Mouse (Mus musculus): ENCODE measurements around the gene Phf19.
A peak's percentile ranks its signal among the peaks of the same experiment; 100 is the strongest.

Gene Phf19

DNA sequence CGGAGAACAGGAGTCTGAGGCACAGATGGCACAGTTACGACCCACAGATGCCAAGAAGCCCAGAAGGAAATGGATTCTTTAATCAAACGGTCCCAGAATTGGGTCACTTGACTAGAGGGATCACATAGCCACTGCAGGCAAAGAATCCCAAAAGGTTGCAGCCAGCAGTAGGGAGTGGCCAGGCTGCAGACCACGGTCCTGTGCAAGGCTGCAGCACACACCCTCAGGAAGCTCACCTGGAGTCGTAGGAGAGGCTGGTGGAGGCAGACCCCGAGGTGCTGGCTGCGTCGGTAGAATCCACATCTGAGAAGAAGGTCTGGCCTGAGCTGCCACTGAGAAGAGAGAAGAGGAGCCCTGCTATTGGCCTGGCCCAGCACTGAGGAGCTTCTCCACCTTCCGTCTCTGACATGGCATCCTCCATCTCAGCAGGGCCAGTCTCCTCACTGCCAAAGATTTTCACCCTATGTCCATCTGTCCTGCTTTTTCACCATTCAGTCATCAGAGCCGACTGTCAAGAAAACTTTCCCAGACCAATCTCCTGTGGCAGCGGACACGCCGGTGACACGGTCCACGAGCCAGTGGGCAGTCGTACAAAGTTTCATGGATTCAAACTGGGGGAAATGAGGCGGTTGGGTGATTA lies 16.9 kb downstream of the Phf19 start:
- no peak for DNase-seq (ENCODE audit: low spot score in 2 of 2)

DNA sequence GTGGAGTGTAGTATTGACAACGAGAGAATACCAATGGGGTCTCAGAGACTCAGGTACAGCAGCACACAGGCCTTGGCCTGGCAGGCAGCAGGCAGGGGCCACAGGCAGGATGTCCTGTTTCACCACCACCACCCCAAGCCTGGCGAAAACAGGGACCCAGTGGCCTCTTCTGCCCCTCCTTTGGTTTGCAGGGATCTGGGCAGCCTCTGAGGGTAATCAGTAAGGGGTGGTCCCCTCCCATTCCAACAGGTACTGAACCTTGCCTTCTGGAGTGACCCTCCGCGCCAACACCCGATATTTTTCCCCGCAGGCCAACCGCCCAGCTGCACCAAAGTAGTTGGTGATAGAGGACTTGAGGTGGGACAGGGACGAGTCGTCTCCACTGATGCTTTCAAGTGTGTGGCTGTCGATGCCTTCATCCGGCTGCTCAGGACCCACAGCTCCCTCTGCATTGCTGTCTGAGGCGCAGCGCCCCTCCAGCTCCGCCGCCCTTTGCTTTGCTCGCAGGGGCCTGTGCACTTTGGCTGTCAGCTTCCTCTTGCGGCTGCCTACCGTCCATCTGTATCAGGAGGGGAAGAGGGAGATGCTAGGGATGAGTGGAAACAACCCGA lies 18.2 kb downstream of the Phf19 start:
- no peak for DNase-seq (ENCODE audit: low spot score in 2 of 2)

DNA sequence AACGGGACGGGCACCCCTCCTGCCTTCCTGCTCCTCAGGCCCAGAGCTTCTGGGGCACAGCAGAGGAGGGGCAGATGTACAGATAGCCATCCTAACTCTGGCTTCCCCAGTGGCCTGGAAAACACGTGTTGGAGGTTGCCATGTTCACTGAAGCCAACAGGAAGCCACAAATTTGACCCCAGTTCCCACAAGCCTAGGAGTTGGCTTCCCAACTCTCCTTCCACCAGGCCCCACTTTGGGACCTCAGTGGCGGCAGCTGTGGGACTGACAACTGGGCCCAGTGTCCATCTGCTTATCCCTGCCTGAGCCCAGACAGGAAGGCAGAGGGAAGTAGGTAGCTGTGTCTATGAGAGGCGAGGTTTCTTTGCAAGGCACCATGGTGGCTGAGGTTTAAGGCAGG lies 19.9 kb downstream of the Phf19 start:
- DNase-seq (ENCODE audit: low spot score in 2 of 2) = no peak

DNA sequence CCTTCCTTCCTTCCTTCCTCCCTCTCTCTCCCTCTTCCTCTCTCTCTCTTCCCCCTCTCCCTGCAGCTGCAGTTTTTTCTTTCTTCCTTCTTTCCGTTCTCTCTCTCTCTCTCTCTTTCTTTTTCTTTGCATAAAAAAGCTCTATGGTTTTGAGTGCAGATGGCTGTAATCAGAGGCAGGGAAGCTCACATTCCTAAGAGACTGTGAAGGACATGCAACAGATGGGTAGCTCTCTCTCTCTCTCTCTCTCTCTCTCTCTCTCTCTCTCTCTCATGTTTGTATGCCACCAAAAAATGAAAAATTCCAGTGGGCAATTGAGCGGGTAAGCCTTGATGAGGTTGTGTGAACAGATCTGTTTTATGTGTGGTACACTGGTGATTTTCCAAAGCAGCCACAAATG lies 29.6 kb downstream of the Phf19 start:
- DNase-seq (ENCODE audit: low spot score in 2 of 2) = no peak

DNA sequence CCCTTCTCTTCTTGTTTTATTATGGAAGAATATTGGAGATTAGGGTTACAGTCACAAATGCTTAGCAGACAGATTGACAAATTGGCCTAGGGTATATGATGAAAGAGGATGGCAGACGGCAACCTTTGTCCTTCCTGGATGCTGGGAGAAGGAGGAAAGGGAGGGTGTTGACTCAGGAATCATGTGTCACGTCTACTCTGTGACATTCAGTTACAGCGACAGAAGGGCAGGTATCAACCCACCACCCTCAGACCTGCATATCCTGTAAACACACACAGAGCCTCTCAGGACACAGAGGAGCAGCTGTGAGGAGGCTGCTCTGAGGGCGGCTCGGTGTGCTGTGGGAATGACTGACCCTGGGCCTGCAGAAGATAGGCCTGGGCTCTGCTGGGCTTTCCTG lies 30.6 kb downstream of the Phf19 start:
- no peak for DNase-seq (ENCODE audit: low spot score in 2 of 2)

DNA sequence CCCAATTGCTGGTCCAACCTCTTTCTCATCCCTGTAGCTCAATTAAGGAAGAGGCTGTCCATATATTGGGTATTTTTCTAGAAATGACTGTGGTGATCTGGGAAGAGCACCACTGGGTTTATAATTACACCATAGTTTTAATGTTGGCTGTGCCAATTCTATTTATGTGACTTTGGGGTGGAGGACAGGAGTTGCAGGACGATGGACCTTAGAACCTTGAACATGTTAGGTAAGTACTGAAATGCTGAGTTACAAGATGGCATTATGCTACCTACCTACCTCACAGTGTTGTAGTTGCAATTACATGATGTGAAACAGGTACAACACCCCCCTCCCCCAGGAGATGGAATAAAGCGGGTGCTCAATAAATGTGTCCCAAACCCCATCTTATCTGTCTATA lies 31.1 kb downstream of the Phf19 start:
- no peak for DNase-seq (ENCODE audit: low spot score in 2 of 2)

DNA sequence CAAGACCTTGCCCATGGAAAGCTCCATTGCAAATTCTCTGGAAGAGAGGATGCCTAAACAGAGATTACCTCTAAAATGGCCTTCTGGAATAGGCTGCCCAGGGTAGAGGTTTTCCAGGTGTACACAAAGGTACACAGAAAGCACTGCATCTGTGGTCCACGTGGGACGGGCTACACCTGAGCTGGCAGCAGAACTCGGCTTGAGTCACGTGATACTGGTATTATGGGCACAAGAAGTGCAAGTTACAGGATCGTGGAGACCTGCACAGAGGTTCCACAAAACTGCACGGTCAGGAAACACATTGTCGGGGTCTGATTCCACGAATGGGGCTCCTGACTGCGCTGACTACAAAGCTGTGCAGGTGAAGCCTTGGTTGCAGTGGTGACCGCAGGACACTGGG lies 33.8 kb downstream of the Phf19 start:
- no peak for DNase-seq (ENCODE audit: low spot score in 2 of 2)

DNA sequence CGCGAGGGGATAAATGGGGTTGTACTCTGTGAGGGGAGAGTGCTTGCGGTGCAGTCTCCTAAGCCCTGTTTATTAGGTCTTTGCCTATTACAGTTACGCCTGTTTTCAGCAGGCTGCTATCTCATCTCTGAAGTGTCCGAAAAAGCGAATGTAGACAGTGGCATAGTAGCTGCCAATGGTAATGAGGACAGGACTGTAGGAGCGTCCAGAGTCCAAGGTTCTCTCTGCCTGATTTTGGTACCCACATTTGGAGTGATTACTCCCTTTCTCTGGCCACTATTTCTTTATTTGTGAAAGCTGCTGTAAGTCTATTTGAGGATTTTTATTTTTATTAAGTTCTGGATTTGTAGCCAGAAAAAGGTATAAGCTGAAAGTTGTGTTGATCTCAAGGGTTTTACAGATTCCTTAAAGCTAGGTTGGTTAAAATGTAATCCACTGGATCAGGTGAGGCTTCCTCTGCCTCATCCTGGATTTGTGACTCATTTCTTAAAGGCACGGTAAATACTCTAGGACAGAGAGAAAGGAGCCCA lies 38.9 kb downstream of the Phf19 start, which contains the start of gene Psmd5:
Psmd5 (minus strand) TSS at position 153 of the 530 bp plus-strand sequence.
- DNase-seq (ENCODE audit: low spot score in 2 of 2) = no peak

DNA sequence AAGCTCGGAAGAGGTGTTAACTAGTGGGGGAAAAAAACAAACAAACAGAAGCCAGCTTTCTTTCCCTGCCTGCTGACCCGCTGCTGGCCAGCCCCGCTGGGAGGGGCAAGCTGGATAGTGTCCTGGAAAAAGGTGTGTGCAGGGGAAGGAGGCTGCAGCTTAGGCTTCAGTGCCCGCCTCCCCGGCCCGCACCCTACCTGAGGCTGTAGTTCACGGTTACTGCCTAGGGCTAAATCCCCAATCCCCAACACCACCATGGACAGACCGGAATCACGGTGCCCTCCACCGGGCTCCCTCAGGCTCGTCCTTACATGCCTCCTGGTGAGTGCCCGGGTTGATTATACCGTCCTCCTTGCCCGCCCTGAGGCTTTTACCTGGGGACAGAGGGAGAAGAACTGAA lies 39.6 kb downstream of the Phf19 start, which contains the start of gene Cutal:
Cutal (plus strand) TSS at position 126 of the 400 bp plus-strand sequence.
- DNase-seq (ENCODE audit: low spot score in 2 of 2) = no peak

DNA sequence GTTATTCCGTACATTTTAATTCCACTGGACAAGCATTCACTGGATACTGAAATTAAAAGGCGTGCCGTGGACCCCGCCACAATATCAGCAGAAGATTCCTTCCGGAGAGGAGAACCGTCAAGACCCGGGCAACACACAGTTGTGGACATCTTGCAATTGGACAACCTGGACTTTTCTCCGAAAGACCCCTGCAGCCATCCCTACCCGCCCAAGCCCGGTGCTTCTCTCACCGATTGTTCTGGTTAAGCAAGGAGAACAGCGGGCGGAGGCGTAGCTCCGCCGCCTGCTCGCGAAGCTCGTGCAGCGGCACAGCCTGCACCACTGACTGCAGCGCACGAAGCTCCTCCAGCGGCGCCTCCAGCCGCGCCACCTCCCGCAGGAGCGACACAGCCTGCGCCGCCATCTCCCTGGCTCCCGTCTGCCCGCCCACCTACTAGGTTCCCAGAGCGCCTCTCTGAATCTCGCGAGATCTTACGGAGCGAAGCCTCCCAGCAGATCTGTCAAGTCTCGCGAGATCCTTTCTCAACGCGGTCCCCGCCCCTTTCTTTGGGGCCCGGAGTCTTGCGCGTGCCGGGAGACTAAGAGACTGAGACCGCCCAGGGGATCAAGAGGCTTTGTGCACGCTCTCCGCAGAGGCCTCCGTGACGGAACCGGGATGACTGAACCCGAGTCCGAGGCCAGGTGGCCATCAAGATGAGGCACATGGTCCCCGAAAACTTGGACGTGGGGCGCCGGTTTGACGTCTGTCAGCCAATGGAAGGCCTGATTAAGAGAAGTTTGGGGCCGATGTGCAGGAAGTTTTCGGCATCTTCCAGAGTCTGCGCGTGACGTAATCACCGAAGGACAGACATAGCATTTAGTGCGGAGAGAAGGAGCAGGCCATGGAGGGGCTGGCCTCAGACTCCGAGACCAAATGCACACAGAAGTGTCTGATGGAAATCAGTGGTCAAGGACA lies 43.0 kb downstream of the Phf19 start:
- DNase-seq (ENCODE audit: low spot score in 2 of 2) = peak; percentile 77 to 86

DNA sequence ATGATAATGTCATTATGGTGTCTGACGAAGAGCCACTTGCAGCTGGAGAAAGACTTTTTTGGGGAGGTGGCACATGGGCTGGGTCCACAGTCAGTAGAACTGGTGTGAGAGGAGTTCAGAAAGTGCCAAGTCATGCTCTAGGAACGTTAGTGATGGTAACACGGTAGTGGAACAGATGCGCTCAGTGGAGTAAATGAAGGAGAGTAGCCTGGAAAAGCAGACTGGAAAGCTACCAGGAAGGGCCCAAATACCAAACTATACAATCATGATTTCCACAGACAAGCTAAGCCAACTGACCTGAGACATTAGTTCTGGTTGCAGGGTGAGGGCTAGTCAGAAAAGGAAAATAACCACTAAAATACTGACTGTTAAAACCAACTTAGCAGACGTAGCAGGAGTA lies 44.1 kb downstream of the Phf19 start:
- no peak for DNase-seq (ENCODE audit: low spot score in 2 of 2)

DNA sequence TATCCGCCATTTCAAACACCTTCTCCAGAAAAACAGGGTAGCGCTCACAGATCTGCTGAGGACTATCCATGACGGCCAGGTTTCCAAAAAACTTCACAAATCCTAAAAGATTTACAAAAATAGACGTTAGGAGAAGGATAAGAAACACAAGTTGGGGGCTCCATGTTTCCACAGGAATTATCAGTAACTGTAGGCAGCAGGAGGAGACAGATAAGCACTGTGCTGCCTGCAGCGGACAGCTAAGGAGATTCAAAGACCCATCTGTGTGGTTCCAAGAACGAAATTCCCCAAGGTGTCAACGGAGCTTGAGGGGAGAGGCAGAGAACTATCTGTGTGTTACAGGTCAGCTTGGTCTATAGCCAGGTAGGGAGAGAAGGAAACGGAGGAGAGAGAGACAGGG lies 56.1 kb downstream of the Phf19 start:
- no peak for DNase-seq (ENCODE audit: low spot score in 2 of 2)

DNA sequence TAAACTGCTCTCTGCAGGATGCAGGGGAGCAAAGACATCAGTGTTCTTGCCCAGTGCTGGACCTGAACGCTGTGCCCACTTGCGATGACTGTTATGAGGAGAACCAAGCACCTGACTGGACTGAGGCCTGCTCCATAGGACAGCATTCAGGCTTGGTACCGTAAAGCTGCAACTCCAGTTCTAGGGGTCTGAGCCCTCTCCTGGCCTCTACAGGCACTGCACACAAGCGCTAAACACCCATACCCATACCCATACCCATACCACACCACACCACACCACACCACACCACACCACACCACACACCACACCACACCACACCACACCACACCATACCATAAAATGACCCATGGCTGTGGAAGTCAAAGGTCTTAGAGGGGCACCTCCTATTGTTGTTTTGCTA lies 58.6 kb downstream of the Phf19 start:
- no peak for DNase-seq (ENCODE audit: low spot score in 2 of 2)

DNA sequence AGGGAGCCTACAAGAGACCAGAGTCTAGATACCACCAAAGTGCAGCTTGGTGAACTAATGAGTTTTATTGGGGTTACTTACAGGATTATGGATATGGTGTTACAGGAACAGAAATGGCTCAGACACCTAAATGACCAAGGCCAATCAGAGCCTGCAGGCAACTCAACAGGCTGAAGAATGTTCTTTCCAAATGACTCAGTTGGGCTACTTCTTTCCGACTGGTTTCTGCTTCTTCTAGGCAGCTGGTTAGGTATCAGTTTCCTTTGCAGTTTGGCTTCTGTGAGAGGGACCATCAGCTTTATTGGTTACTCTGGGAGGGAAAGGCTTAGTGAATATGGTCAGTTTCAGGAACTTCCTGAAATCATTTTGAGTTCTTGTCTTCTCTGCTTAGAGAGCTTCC lies 66.1 kb downstream of the Phf19 start:
- no peak for DNase-seq (ENCODE audit: low spot score in 2 of 2)
